Mouse (Mus musculus) midbrain, embryonic 13.5 days (tissue): ENCODE data around the gene Col13a1. TPM values are rescaled to one million over a fixed set of nuclear protein-coding genes. Genes with fewer than 3 reads are reported as not detected.

Experiments
- ATAC-seq: fragments of 200-750 bp; cut with Nextera tagmentation; 2 replicates; pipeline ENCODE4 v1.8.0; 2017; ENCODE audit warnings: mild to moderate bottlenecking, moderate TSS enrichment, moderate library complexity
- H3K27ac ChIP-seq: fragments of 300-500 bp; sonication (generic); 2 replicates; pipeline ENCODE4 v1.5.1; 2015; ENCODE audit warnings: inconsistent platforms, mild to moderate bottlenecking, moderate library complexity
- H3K27me3 ChIP-seq: fragments of 300-500 bp; sonication (generic); 2 replicates; pipeline ENCODE4 v1.6.1; 2015; ENCODE audit warnings: mild to moderate bottlenecking, inconsistent platforms
- H3K36me3 ChIP-seq: fragments of 300-500 bp; sonication (generic); 2 replicates; pipeline ENCODE4 v1.6.1; 2015; ENCODE audit warnings: mild to moderate bottlenecking, inconsistent platforms
- H3K4me1 ChIP-seq: fragments of 300-500 bp; sonication (generic); replicated peaks from 2 replicates; pipeline ENCODE4 v1.6.1; 2015; ENCODE audit warnings: inconsistent platforms
- H3K4me2 ChIP-seq: fragments of 300-500 bp; sonication (generic); replicated peaks from 2 replicates; pipeline ENCODE4 v1.6.1; 2015; ENCODE audit warnings: moderate library complexity, mild to moderate bottlenecking, inconsistent platforms
- H3K4me3 ChIP-seq: fragments of 300-500 bp; sonication (generic); replicated peaks from 2 replicates; pipeline ENCODE4 v1.5.1; 2015; ENCODE audit warnings: mild to moderate bottlenecking, inconsistent platforms
- H3K9ac ChIP-seq: fragments of 300-500 bp; sonication (generic); replicated peaks from 2 replicates; pipeline ENCODE4 v1.6.1; 2015; ENCODE audit warnings: mild to moderate bottlenecking, inconsistent platforms
- H3K9me3 ChIP-seq: fragments of 300-500 bp; sonication (generic); 2 replicates; pipeline ENCODE4 v1.6.1; 2016; ENCODE audit warnings: mild to moderate bottlenecking, inconsistent platforms
- WGBS: fragments of 180-500 bp; shearing (Covaris S2); methylation state at CpG from one replicate; pipeline ENCODE4 v1.1.7; 2015; 5-methylcytosine and 5-hydroxymethylcytosine counted together
- polyA plus RNA-seq: library from polyadenylated mRNA; unstranded; fragments of >200 nt; fragmentation: Nextera tagmentation; extraction: Ambion mirVana; gene quantifications from 2 replicates; pipeline ENCODE4 v1.2.1, GENCODE M21; 2015

The Col13a1 gene
- polyA plus RNA-seq, 1 experiment from 2014 or later = 1.2 TPM

GRCm38 (mm10) chr10:61920655-61921365 is 58.1 kb downstream of the Col13a1 start:
- WGBS = 46% methylated on average over 11 of the region's 11 CpGs
- no peak for ATAC-seq

GRCm38 (mm10) chr10:61919924-61920654 is 58.8 kb downstream of the Col13a1 start:
- Histone ChIP-seq H3K9me3 (peaks cover 6% of the 10 kb centered on the region), H3K4me1 (peaks cover 6% of the 10 kb centered on the region; the same call in 1 of the 2 replicates), H3K27me3 (no peaks in the 10 kb centered on the region), H3K9ac (no peak overlapping the region), H3K4me2 (no peak overlapping the region), H3K4me3 (no peak overlapping the region), H3K36me3 (no peaks in the 10 kb centered on the region; the same call in 1 of the 2 replicates), H3K27ac (no peak overlapping the region)
- ATAC-seq = no peak
- 56% methylated on average over 13 of the region's 13 CpGs for WGBS

More at GRCm38 (mm10) chr10:61920655-61921365, 58.1 kb downstream of the Col13a1 start:
- Histone ChIP-seq H3K4me3 (no peak overlapping the region), H3K9me3 (no peaks in the 10 kb centered on the region), H3K27ac (no peak overlapping the region), H3K4me1 (peaks cover 6% of the 10 kb centered on the region; the same call in 1 of the 2 replicates), H3K9ac (no peak overlapping the region), H3K27me3 (no peaks in the 10 kb centered on the region), H3K36me3 (no peaks in the 10 kb centered on the region), H3K4me2 (no peak overlapping the region)

- H3K4me3 ChIP-seq = no peak overlapping the region
- H3K36me3 ChIP-seq = no peaks in the 10 kb centered on the region; the same call in 1 of the 2 replicates
- 83% methylated on average over 4 of the region's 4 CpGs for WGBS
Observed at GRCm38 (mm10) chr10:61919496-61919895, 59.4 kb downstream of the Col13a1 start.

GRCm38 (mm10) chr10:61917066-61917465 is 61.8 kb downstream of the Col13a1 start:
- no peak overlapping the region for H3K4me2 ChIP-seq
- WGBS = 96% methylated on average over 12 of the region's 12 CpGs
- no peak for ATAC-seq

More at GRCm38 (mm10) chr10:61919496-61919895, 59.4 kb downstream of the Col13a1 start:
- Histone ChIP-seq H3K4me2 (no peak overlapping the region), H3K4me1 (peaks cover 6% of the 10 kb centered on the region; the same call in 1 of the 2 replicates), H3K9ac (no peak overlapping the region), H3K27ac (no peak overlapping the region), H3K9me3 (peaks cover 12% of the 10 kb centered on the region), H3K27me3 (no peaks in the 10 kb centered on the region)
- no peak for ATAC-seq

GRCm38 (mm10) chr10:61911770-61912169 is 67.1 kb downstream of the Col13a1 start:
- H3K27ac ChIP-seq = no peak overlapping the region
- H3K9ac ChIP-seq = no peak overlapping the region
- no peak overlapping the region for H3K4me2 ChIP-seq
- H3K9me3 ChIP-seq = peaks cover 13% of the 10 kb centered on the region
- no peaks in the 10 kb centered on the region for H3K27me3 ChIP-seq
- no peak overlapping the region for H3K4me3 ChIP-seq
- H3K36me3 ChIP-seq = no peaks in the 10 kb centered on the region; the same call in 1 of the 2 replicates
- 72% methylated on average over 4 of the region's 4 CpGs for WGBS
- ATAC-seq = no peak
- no peaks in the 10 kb centered on the region for H3K4me1 ChIP-seq

More at GRCm38 (mm10) chr10:61917066-61917465, 61.8 kb downstream of the Col13a1 start:
- no peaks in the 10 kb centered on the region for H3K27me3 ChIP-seq
- H3K27ac ChIP-seq = no peak overlapping the region
- H3K9me3 ChIP-seq = peaks cover 13% of the 10 kb centered on the region
- peaks cover 6% of the 10 kb centered on the region; the same call in 1 of the 2 replicates for H3K4me1 ChIP-seq
- no peak overlapping the region for H3K4me3 ChIP-seq
- H3K9ac ChIP-seq = no peak overlapping the region
- no peaks in the 10 kb centered on the region; the same call in 1 of the 2 replicates for H3K36me3 ChIP-seq

GRCm38 (mm10) chr10:61909004-61909403 is 69.9 kb downstream of the Col13a1 start:
- H3K4me1 ChIP-seq = no peaks in the 10 kb centered on the region
- H3K9me3 ChIP-seq = no peaks in the 10 kb centered on the region
- H3K36me3 ChIP-seq = no peaks in the 10 kb centered on the region
- no peak overlapping the region for H3K27ac ChIP-seq
- WGBS = 79% methylated on average over 3 of the region's 3 CpGs
- H3K9ac ChIP-seq = no peak overlapping the region
- ATAC-seq = no peak
- no peak overlapping the region for H3K4me3 ChIP-seq
- no peak overlapping the region for H3K4me2 ChIP-seq
- H3K27me3 ChIP-seq = no peaks in the 10 kb centered on the region

GRCm38 (mm10) chr10:61906226-61906625 is 72.7 kb downstream of the Col13a1 start:
- H3K36me3 ChIP-seq = no peaks in the 10 kb centered on the region
- no peak overlapping the region for H3K4me3 ChIP-seq
- H3K27ac ChIP-seq = no peak overlapping the region
- no peak for ATAC-seq
- H3K9me3 ChIP-seq = no peaks in the 10 kb centered on the region
- H3K4me2 ChIP-seq = no peak overlapping the region
- 38% methylated on average over 5 of the region's 5 CpGs for WGBS
- H3K4me1 ChIP-seq = no peaks in the 10 kb centered on the region
- no peaks in the 10 kb centered on the region for H3K27me3 ChIP-seq
- no peak overlapping the region for H3K9ac ChIP-seq

- Histone ChIP-seq H3K9me3 (no peaks in the 10 kb centered on the region), H3K9ac (no peak overlapping the region), H3K4me3 (no peak overlapping the region), H3K27me3 (no peaks in the 10 kb centered on the region), H3K4me1 (no peaks in the 10 kb centered on the region), H3K36me3 (no peaks in the 10 kb centered on the region), H3K27ac (no peak overlapping the region), H3K4me2 (no peak overlapping the region)
- WGBS = 60% methylated on average over 8 of the region's 8 CpGs
- ATAC-seq = no peak
Observed at GRCm38 (mm10) chr10:61905308-61905707, 73.6 kb downstream of the Col13a1 start.

GRCm38 (mm10) chr10:61898116-61898515 is 80.8 kb downstream of the Col13a1 start:
- Histone ChIP-seq H3K4me1 (no peaks in the 10 kb centered on the region), H3K36me3 (no peaks in the 10 kb centered on the region), H3K9ac (no peak overlapping the region), H3K4me2 (no peak overlapping the region), H3K9me3 (no peaks in the 10 kb centered on the region), H3K27ac (no peak overlapping the region), H3K27me3 (no peaks in the 10 kb centered on the region), H3K4me3 (no peak overlapping the region)
- 88% methylated on average over 6 of the region's 6 CpGs for WGBS
- no peak for ATAC-seq

GRCm38 (mm10) chr10:61894564-61894963 is 84.3 kb downstream of the Col13a1 start:
- H3K9me3 ChIP-seq = no peaks in the 10 kb centered on the region
- H3K4me1 ChIP-seq = peaks cover 8% of the 10 kb centered on the region; the same call in 1 of the 2 replicates
- H3K4me2 ChIP-seq = no peak overlapping the region
- no peak overlapping the region for H3K9ac ChIP-seq
- WGBS = 84% methylated on average over 5 of the region's 5 CpGs
- no peak overlapping the region for H3K4me3 ChIP-seq
- H3K36me3 ChIP-seq = no peaks in the 10 kb centered on the region
- H3K27ac ChIP-seq = no peak overlapping the region
- no peak for ATAC-seq
- H3K27me3 ChIP-seq = no peaks in the 10 kb centered on the region

- peaks cover 8% of the 10 kb centered on the region; the same call in 1 of the 2 replicates for H3K4me1 ChIP-seq
- H3K4me3 ChIP-seq = no peak overlapping the region
- no peak overlapping the region for H3K9ac ChIP-seq
- 27% methylated on average over 9 of the region's 9 CpGs for WGBS
- H3K4me2 ChIP-seq = no peak overlapping the region
- no peaks in the 10 kb centered on the region for H3K27me3 ChIP-seq
- H3K27ac ChIP-seq = no peak overlapping the region
- no peaks in the 10 kb centered on the region for H3K9me3 ChIP-seq
- no peaks in the 10 kb centered on the region for H3K36me3 ChIP-seq
- peak; percentile 41; the same call in 1 of the 2 replicates for ATAC-seq
Observed at GRCm38 (mm10) chr10:61891138-61891537, 87.8 kb downstream of the Col13a1 start.

- no peak for ATAC-seq
- Histone ChIP-seq H3K4me3 (no peak overlapping the region), H3K4me2 (no peak overlapping the region), H3K9me3 (no peaks in the 10 kb centered on the region), H3K4me1 (peaks cover 8% of the 10 kb centered on the region; the same call in 1 of the 2 replicates), H3K36me3 (no peaks in the 10 kb centered on the region), H3K9ac (no peak overlapping the region), H3K27ac (no peak overlapping the region), H3K27me3 (no peaks in the 10 kb centered on the region)
- 95% methylated on average over 10 of the region's 10 CpGs for WGBS
Observed at GRCm38 (mm10) chr10:61890294-61890693, 88.6 kb downstream of the Col13a1 start.
